Mouse (Mus musculus): ENCODE measurements around the gene Popdc2. TPM values are rescaled to one million over a fixed set of nuclear protein-coding genes. Genes with fewer than 3 reads are reported as not detected.

Popdc2 gene
- polyA plus RNA-seq, 1 experiment = 20.9 TPM

- Histone ChIP-seq H3K4me3 (replicated peaks; ENCODE audit: control insufficient read depth, low read depth, low read length) (no peak overlapping the region), H3K4me1 (ENCODE audit: control insufficient read depth, insufficient read depth, low read length) (no peaks in the 10 kb centered on the region; the same call in 1 of the 2 replicates)
Observed at GRCm38 (mm10) chr16:38350939-38351338, 11.1 kb upstream of the Popdc2 start.

DNA sequence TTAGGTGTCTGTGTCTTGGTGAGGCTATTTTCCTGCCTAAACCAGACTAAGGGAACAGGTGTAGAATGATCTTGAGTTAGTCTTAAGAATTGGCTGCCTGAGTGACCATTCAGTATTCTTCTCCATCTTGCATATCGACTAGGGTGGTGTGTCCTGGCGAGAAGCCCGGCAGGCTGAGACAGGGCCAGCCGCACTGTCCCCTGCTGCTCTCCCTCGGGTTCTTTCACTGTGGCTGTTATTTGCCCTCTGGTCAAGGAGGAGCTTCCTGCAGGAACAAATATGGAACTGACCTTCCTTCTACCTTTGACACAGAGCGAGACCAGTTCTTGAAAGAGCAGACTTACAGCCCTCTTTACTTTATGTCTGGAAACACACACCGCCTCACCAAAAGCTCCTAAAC lies 10.0 kb upstream of the Popdc2 start:
- Histone ChIP-seq H3K27ac (ENCODE audit: control insufficient read depth, insufficient read depth, low read depth, low read length, poor library complexity) (no peak overlapping the region), H3K4me3 (replicated peaks; ENCODE audit: control insufficient read depth, low read depth, low read length) (no peak overlapping the region), H3K4me1 (ENCODE audit: control insufficient read depth, insufficient read depth, low read length) (no peaks in the 10 kb centered on the region; the same call in 1 of the 2 replicates)
- WGBS = 87% methylated on average over 7 of the region's 7 CpGs
- TF ChIP-seq POLR2A (IDR thresholded peaks at IDR 0.05; ENCODE audit: borderline replicate concordance, control insufficient read depth, low read depth, low read length) = no peak
- TF ChIP-seq CTCF (IDR thresholded peaks at IDR 0.05; ENCODE audit: control insufficient read depth, insufficient read depth, low read length) = no peak

More at GRCm38 (mm10) chr16:38350939-38351338, 11.1 kb upstream of the Popdc2 start:
- 65% methylated on average over 6 of the region's 6 CpGs for WGBS
- no peak for TF ChIP-seq POLR2A (IDR thresholded peaks at IDR 0.05; ENCODE audit: borderline replicate concordance, control insufficient read depth, low read depth, low read length)
- no peak for TF ChIP-seq CTCF (IDR thresholded peaks at IDR 0.05; ENCODE audit: control insufficient read depth, insufficient read depth, low read length)
- H3K27ac ChIP-seq (ENCODE audit: control insufficient read depth, insufficient read depth, low read depth, low read length, poor library complexity) = no peak overlapping the region

GRCm38 (mm10) chr16:38352851-38353250 lies 9.2 kb upstream of the Popdc2 start:
- TF ChIP-seq CTCF (IDR thresholded peaks at IDR 0.05; ENCODE audit: control insufficient read depth, insufficient read depth, low read length) (no peak), POLR2A (IDR thresholded peaks at IDR 0.05; ENCODE audit: borderline replicate concordance, control insufficient read depth, low read depth, low read length) (no peak)
- H3K4me3 ChIP-seq (replicated peaks; ENCODE audit: control insufficient read depth, low read depth, low read length) = no peak overlapping the region
- H3K27ac ChIP-seq (ENCODE audit: control insufficient read depth, insufficient read depth, low read depth, low read length, poor library complexity) = no peak overlapping the region
- no peaks in the 10 kb centered on the region; the same call in 1 of the 2 replicates for H3K4me1 ChIP-seq (ENCODE audit: control insufficient read depth, insufficient read depth, low read length)

DNA sequence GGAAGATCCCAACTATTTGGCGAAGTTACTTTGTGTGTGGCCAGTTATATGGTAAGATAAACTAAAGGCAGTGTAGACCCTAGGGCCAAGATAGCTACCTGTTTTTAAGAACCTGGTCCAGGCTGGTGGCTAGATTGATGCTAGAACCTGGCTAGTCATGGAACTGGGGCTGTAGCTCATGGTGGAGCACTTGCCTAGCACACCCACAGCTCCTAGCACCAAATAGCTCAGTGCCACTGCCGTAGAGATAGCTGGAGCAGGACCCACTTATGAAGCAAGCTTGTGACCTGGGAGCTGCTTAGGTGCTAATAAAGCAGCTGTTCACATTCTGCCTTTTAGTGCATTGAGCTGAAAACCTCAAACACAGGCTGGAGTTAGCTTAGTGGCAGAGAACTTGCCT lies 8.4 kb upstream of the Popdc2 start:
- 84% methylated on average over 2 of the region's 2 CpGs for WGBS
- Histone ChIP-seq H3K4me3 (replicated peaks; ENCODE audit: control insufficient read depth, low read depth, low read length) (no peak overlapping the region), H3K4me1 (ENCODE audit: control insufficient read depth, insufficient read depth, low read length) (no peaks in the 10 kb centered on the region; the same call in 1 of the 2 replicates), H3K27ac (ENCODE audit: control insufficient read depth, insufficient read depth, low read depth, low read length, poor library complexity) (no peak overlapping the region)
- no peak for TF ChIP-seq POLR2A (IDR thresholded peaks at IDR 0.05; ENCODE audit: borderline replicate concordance, control insufficient read depth, low read depth, low read length)
- TF ChIP-seq CTCF (IDR thresholded peaks at IDR 0.05; ENCODE audit: control insufficient read depth, insufficient read depth, low read length) = no peak

GRCm38 (mm10) chr16:38354185-38354913 lies 7.7 kb upstream of the Popdc2 start:
- Histone ChIP-seq H3K4me1 (ENCODE audit: control insufficient read depth, insufficient read depth, low read length) (no peaks in the 10 kb centered on the region; the same call in 1 of the 2 replicates), H3K27ac (ENCODE audit: control insufficient read depth, insufficient read depth, low read depth, low read length, poor library complexity) (no peak overlapping the region), H3K4me3 (replicated peaks; ENCODE audit: control insufficient read depth, low read depth, low read length) (no peak overlapping the region)
- TF ChIP-seq CTCF (IDR thresholded peaks at IDR 0.05; ENCODE audit: control insufficient read depth, insufficient read depth, low read length) (no peak), POLR2A (IDR thresholded peaks at IDR 0.05; ENCODE audit: borderline replicate concordance, control insufficient read depth, low read depth, low read length) (no peak)
- 55% methylated on average over 5 of the region's 5 CpGs for WGBS

- H3K27ac ChIP-seq (ENCODE audit: control insufficient read depth, insufficient read depth, low read depth, low read length, poor library complexity) = no peak overlapping the region
- no peak for TF ChIP-seq POLR2A (IDR thresholded peaks at IDR 0.05; ENCODE audit: borderline replicate concordance, control insufficient read depth, low read depth, low read length)
- no peak for TF ChIP-seq CTCF (IDR thresholded peaks at IDR 0.05; ENCODE audit: control insufficient read depth, insufficient read depth, low read length)
- no peaks in the 10 kb centered on the region for H3K4me1 ChIP-seq (ENCODE audit: control insufficient read depth, insufficient read depth, low read length)
- WGBS = 69% methylated on average over 6 of the region's 6 CpGs
- no peak overlapping the region for H3K4me3 ChIP-seq (replicated peaks; ENCODE audit: control insufficient read depth, low read depth, low read length)
Observed at GRCm38 (mm10) chr16:38358256-38358812, 3.7 kb upstream of the Popdc2 start.

DNA sequence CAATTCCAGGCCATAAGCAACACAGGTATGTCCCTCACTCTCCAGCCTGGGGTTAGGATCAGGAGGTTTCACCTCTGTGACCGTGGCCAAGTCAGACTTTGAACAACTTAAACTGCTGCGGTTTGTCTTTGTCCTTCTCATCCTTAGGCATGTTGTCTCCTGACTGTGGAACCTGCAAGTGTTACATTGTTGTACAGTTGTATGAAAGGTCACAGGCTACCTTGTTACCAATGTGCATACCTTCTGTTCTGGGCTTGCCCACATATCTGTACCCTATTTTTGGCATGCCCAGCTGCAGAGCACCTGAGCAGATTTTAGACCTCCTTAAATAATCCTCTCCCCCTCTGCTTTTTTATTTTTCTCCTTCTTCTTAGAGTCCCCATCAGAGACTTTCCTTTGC lies 2.8 kb upstream of the Popdc2 start:
- no peak overlapping the region for H3K27ac ChIP-seq (ENCODE audit: control insufficient read depth, insufficient read depth, low read depth, low read length, poor library complexity)
- 87% methylated on average over 2 of the region's 2 CpGs for WGBS
- TF ChIP-seq CTCF (IDR thresholded peaks at IDR 0.05; ENCODE audit: control insufficient read depth, insufficient read depth, low read length) (no peak), POLR2A (IDR thresholded peaks at IDR 0.05; ENCODE audit: borderline replicate concordance, control insufficient read depth, low read depth, low read length) (no peak)
- no peak overlapping the region for H3K4me3 ChIP-seq (replicated peaks; ENCODE audit: control insufficient read depth, low read depth, low read length)
- no peaks in the 10 kb centered on the region for H3K4me1 ChIP-seq (ENCODE audit: control insufficient read depth, insufficient read depth, low read length)

- H3K4me3 ChIP-seq (replicated peaks; ENCODE audit: control insufficient read depth, low read depth, low read length) = no peak overlapping the region
- no peaks in the 10 kb centered on the region for H3K4me1 ChIP-seq (ENCODE audit: control insufficient read depth, insufficient read depth, low read length)
- no peak for TF ChIP-seq POLR2A (IDR thresholded peaks at IDR 0.05; ENCODE audit: borderline replicate concordance, control insufficient read depth, low read depth, low read length)
- no peak for TF ChIP-seq CTCF (IDR thresholded peaks at IDR 0.05; ENCODE audit: control insufficient read depth, insufficient read depth, low read length)
- H3K27ac ChIP-seq (ENCODE audit: control insufficient read depth, insufficient read depth, low read depth, low read length, poor library complexity) = no peak overlapping the region
- WGBS = 57% methylated on average over 3 of the region's 3 CpGs
Observed at GRCm38 (mm10) chr16:38359857-38360256, 2.2 kb upstream of the Popdc2 start.
